Mouse (Mus musculus) gastrocnemius, postnatal 14 days (tissue): ENCODE data around the gene Cdk18. TPM values are rescaled to one million over a fixed set of nuclear protein-coding genes. Genes with fewer than 3 reads are reported as not detected.
A peak's percentile ranks its signal among the peaks of the same experiment; 100 is the strongest.
"Not testable (repeated sequence)": the region's sequence is repeated elsewhere in the genome, so short reads cannot be mapped to it uniquely, and the experiment has no call there.

Experiments used
- DNase-seq: peaks from one replicate; pipeline ENCODE4 v3.0.0; 2021; ENCODE audit warnings: mixed read lengths
- intact Hi-C: fragments of 180-260 bp; cut with DNase I; formaldehyde crosslinking; loops from one replicate; pipeline ENCODE4 v1.15.1; 2025; ENCODE audit warnings: low total_unique reads
- long read RNA-seq, 2 experiments: library from polyadenylated mRNA; stranded (forward); transcript quantifications; one replicate each; pipeline ENCODE4 v2.0.0; 2021
- total RNA-seq, 2 experiments: library from RNA; stranded (reverse); gene quantifications; 2 replicates each; pipeline ENCODE4 v1.2.3; 2021

Gene Cdk18
- total RNA-seq, result 1 to 10 TPM in 1 of 2 experiments, under 1 TPM in 1; 0.92 to 1.6 TPM
- long read RNA-seq, experiment 1, result 0 reads
- long read RNA-seq, experiment 2, full-length matches to known transcripts, result 3 of 3 reads
- long read RNA-seq, experiment 2, partial matches to known transcripts, result 0 of 3 reads
- long read RNA-seq, experiment 2, other reads (novel, unspliced or antisense), result 0 of 3 reads

GRCm38 (mm10) chr1:132139416-132139864 lies at the start of gene Cdk18:
Gene Cdk18 (minus strand): TSS chr1:132139684.
- peak; percentile 52 for DNase-seq
- intact Hi-C loops, result no loop called here

GRCm38 (mm10) chr1:132189231-132189630 lies 49.7 kb upstream of the Cdk18 start:
- no peak for DNase-seq
- intact Hi-C loops, result no loop called here

- DNase-seq, result no peak
- intact Hi-C loops, result no loop called here
These were observed 49.1 kb upstream of the Cdk18 start for GRCm38 (mm10) chr1:132188442-132189066.

GRCm38 (mm10) chr1:132186303-132186702 lies 46.8 kb upstream of the Cdk18 start:
- DNase-seq, result no peak
- intact Hi-C loops, result no loop called here

GRCm38 (mm10) chr1:132171619-132172018 lies 32.1 kb upstream of the Cdk18 start:
- intact Hi-C loops, result no loop called here
- no peak for DNase-seq

GRCm38 (mm10) chr1:132170698-132171097 lies 31.2 kb upstream of the Cdk18 start:
- DNase-seq, result no peak
- intact Hi-C loops, result no loop called here

GRCm38 (mm10) chr1:132168115-132168767 lies 28.8 kb upstream of the Cdk18 start:
- no peak for DNase-seq
- intact Hi-C loops, result loop anchor here (10.0 kb wide), 1 partner anchor 137 kb away; no protein-coding TSS in a partner anchor

- no peak for DNase-seq
These were observed 26.4 kb upstream of the Cdk18 start for GRCm38 (mm10) chr1:132165859-132166258.

GRCm38 (mm10) chr1:132164780-132165518 lies 25.5 kb upstream of the Cdk18 start:
- intact Hi-C loops, result loop anchor here (10.0 kb wide), 1 partner anchor 140 kb away; no protein-coding TSS in a partner anchor
- DNase-seq, result no peak

More at GRCm38 (mm10) chr1:132165859-132166258, 26.4 kb upstream of the Cdk18 start:
- intact Hi-C loops, result loop anchor here (10.0 kb wide), 1 partner anchor 139 kb away; no protein-coding TSS in a partner anchor

- DNase-seq, result not testable (repeated sequence)
- intact Hi-C loops, result loop anchor here (10.0 kb wide), 1 partner anchor 142 kb away; no protein-coding TSS in a partner anchor
These were observed 23.1 kb upstream of the Cdk18 start for GRCm38 (mm10) chr1:132162618-132163017.

- intact Hi-C loops, result loop anchor here (10.0 kb wide), 1 partner anchor 143 kb away; no protein-coding TSS in a partner anchor
These were observed 21.9 kb upstream of the Cdk18 start for GRCm38 (mm10) chr1:132161211-132161880.

GRCm38 (mm10) chr1:132159681-132160080 lies 20.2 kb upstream of the Cdk18 start:
- no peak for DNase-seq
- intact Hi-C loops, result loop anchor here (5.0 to 10.0 kb wide), 2 partner anchors 145 to 193 kb away; no protein-coding TSS in a partner anchor

More at GRCm38 (mm10) chr1:132161211-132161880, 21.9 kb upstream of the Cdk18 start:
- no peak for DNase-seq

GRCm38 (mm10) chr1:132158741-132159140 lies 19.3 kb upstream of the Cdk18 start:
- intact Hi-C loops, result loop anchor here (5.0 kb wide), 1 partner anchor 194 kb away; no protein-coding TSS in a partner anchor
- no peak for DNase-seq

- intact Hi-C loops, result loop anchor here (2.0 to 5.0 kb wide), 2 partner anchors 81 to 194 kb away; no protein-coding TSS in a partner anchor
These were observed 18.3 kb upstream of the Cdk18 start for GRCm38 (mm10) chr1:132157808-132158207.

GRCm38 (mm10) chr1:132157016-132157781 lies 17.7 kb upstream of the Cdk18 start:
- peak; percentile 82 for DNase-seq
- intact Hi-C loops, result loop anchor here (2.0 to 5.0 kb wide), 2 partner anchors 82 to 195 kb away; no protein-coding TSS in a partner anchor

More at GRCm38 (mm10) chr1:132157808-132158207, 18.3 kb upstream of the Cdk18 start:
- no peak for DNase-seq

- intact Hi-C loops, result loop anchor here (1.0 to 5.0 kb wide), 3 partner anchors 34 to 197 kb away; no protein-coding TSS in a partner anchor
- peak; percentile 78 for DNase-seq
These were observed 16.3 kb upstream of the Cdk18 start for GRCm38 (mm10) chr1:132155737-132156136.

GRCm38 (mm10) chr1:132153691-132154090 lies 14.2 kb upstream of the Cdk18 start:
- intact Hi-C loops, result no loop called here
- no peak for DNase-seq
